Mouse (Mus musculus) activated CD4-positive, CD25-positive, alpha-beta regulatory T cell (primary cell): ENCODE results near the gene Kcnt2. TPM values are rescaled to one million over a fixed set of nuclear protein-coding genes. Genes with fewer than 3 reads are reported as not detected.

Experiments used
- polyA plus RNA-seq, 2 experiments: library from polyadenylated mRNA; unstranded; fragments of 100-300 nt; shearing (Covaris generic); gene quantifications; one replicate each; pipeline ENCODE4 v1.2.1; 2017

Kcnt2 gene
- under 1 TPM in 1 of 2 experiments, not detected in 1; 0.28 TPM for polyA plus RNA-seq

DNA sequence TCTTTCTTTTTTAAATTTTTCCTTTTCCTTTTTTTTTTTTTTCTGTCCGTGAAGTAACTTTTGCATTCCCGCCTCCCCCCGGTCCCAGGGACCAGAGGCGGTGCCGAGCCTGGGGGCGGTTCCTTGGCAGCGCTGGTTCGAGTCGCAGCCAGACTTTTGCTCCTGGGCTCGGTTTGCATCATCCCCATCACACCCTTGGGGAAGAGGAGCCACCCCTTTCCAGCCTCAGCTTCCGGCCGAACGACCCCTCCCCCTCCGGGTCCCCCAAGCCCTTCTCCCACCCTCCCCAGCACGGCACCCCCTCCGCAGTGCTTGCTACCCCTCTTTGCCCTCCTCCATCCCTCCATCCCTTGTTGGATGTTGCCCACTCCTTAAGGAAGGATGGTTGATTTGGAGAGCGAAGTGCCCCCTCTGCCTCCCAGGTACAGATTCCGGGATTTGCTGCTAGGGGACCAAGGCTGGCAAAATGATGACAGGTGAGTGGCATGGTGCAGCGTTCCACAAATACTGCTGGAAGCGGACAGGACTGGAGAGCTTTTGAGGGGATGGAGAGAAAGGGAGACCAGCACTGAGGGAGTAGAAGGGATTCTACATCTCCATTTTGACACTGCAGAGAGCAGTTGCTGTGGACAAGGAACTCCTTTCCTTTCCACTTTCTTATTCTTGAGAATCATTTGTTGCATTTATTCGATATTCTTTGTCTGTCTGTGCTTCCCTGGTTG is at the start of gene Kcnt2:
Kcnt2 (plus strand) TSS at position 283 of the 722 bp plus-strand sequence.

Other genes starting within 250 kb of the Kcnt2 start
- under 1 TPM; 0.07 TPM for gene Cfh, start 62.4 kb upstream of the Kcnt2 start, polyA plus RNA-seq